Mouse (Mus musculus) megakaryocyte, embryonic 14.5 days (primary cell): ENCODE data around the gene S100a9.

ENCODE experiments used
- FLI1 ChIP-seq: IDR thresholded peaks from 2 replicates; pipeline ENCODE4 v1.6.1; 2012; ENCODE audit warnings: low read length, inconsistent platforms, mixed read lengths
- GATA1 ChIP-seq: IDR thresholded peaks from 3 replicates; pipeline ENCODE4 v1.6.1; 2012; ENCODE audit warnings: mixed read lengths, low read length, inconsistent platforms, borderline replicate concordance

GRCm38 (mm10) chr3:90693496-90693895, 2.0 kb downstream of the S100a9 start:
- TF ChIP-seq FLI1 (no peak), GATA1 (no peak)
